Mouse (Mus musculus): ENCODE measurements around the gene Cxcl15.

The Cxcl15 gene

DNA sequence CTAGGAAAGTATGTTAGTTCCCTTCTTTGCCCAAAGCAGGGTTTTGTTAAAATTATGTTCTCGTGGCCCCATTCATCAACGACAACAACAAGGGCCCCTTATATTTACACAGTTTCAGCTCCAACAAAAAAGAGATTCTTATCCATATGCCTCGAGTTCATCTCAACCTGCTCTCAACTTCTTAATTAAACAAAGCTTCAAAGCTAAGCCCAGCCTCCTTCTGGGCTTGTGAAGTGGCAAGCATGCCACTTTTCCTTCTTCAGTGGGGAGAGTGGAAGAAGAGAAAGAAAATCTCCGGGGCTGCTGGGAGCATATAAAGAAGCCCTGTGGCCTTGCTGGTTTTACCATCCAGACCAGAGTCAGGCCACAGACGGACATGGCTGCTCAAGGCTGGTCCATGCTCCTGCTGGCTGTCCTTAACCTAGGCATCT lies at the start of gene Cxcl15:
Cxcl15 (plus strand) TSS at position 340 of the 431 bp plus-strand sequence.
- DNase-seq (ENCODE audit: low spot score in 2 of 2) = no peak

DNA sequence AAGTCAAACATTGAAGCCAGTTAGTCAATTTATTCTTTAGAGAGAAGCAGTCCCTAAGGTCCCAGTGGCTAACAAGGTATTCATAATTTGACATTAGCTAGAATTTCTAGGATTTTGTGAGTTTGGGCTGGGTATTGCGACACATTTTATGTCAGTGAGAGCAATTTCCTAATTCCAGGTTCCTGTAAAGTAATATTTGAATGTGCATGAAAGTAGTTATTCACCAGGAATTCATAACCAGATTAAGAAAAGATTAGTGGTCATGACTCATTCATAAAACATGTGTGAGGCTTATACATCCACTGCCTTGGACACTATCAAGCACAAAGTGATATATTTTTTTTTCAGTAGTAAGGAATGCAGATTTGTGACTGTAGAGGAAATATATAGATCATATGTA lies 40.4 kb upstream of the Cxcl15 start:
- DNase-seq (ENCODE audit: low spot score in 2 of 2) = no peak

- no peak for DNase-seq (ENCODE audit: low spot score in 2 of 2)
Observed at GRCm38 (mm10) chr5:90758020-90758605, 36.2 kb upstream of the Cxcl15 start.

- DNase-seq (ENCODE audit: low spot score in 2 of 2) = no peak
Observed at GRCm38 (mm10) chr5:90759077-90760065, 35.0 kb upstream of the Cxcl15 start, which contains the start of gene Cxcl5. TSS of gene Cxcl5 (plus strand) at chr5:90759360.

DNA sequence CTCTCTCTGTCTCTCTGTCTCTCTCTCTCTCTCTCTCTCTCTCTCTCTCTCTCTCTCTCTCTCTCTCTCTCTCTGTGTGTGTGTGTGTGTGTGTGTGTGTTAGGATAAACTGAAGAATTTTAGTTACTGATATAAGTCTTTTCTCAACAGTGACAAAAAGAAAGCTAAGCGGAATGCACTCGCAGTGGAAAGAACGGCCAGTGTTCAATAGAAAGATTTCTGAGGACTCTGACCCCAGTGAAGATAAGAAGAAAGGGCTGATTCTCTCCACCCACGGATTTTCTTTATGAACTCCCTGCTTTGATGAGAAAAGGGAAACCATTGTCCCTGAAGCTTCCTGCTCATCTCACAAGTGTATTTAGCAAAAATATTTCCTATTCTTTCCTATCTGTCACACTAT lies 34.0 kb upstream of the Cxcl15 start:
- no peak for DNase-seq (ENCODE audit: low spot score in 2 of 2)

DNA sequence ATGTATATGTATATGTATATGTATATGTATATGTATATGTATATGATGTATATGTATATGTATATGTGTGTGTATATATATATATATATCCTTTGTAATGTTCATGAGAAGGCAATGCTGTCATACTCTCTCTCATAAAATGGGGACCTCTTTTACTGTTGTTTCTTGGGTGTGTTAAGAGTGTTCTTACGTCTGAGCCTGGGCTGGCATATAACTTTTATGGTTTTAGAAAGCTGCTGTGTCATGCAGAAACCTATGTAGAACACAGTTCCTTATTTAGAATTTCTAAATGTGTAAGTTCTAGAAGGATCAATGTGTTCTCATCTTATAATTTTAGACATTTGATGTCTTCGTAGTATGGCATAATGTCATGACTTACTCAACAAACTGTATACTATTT lies 33.5 kb upstream of the Cxcl15 start:
- no peak for DNase-seq (ENCODE audit: low spot score in 2 of 2)

DNA sequence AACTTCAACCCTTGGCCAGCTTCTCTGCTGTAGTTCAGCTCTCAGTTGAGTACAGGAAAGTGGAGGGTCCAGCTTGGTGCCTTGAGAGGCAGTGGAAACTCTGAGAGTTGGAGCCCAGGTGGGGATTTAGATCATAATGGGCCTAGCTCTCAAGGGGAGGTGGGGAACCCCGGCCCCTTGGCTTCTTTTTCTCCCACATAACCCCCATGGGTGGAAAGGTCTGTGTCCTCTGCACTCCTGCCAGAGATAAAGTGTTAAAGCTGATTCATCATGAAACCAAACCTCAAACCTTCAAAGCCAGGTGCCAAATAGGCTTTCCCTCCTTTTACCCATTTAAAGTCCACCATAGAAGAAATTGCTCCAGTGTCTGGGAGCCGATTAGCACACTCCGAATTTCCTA lies 32.5 kb upstream of the Cxcl15 start:
- DNase-seq (ENCODE audit: low spot score in 2 of 2) = no peak

DNA sequence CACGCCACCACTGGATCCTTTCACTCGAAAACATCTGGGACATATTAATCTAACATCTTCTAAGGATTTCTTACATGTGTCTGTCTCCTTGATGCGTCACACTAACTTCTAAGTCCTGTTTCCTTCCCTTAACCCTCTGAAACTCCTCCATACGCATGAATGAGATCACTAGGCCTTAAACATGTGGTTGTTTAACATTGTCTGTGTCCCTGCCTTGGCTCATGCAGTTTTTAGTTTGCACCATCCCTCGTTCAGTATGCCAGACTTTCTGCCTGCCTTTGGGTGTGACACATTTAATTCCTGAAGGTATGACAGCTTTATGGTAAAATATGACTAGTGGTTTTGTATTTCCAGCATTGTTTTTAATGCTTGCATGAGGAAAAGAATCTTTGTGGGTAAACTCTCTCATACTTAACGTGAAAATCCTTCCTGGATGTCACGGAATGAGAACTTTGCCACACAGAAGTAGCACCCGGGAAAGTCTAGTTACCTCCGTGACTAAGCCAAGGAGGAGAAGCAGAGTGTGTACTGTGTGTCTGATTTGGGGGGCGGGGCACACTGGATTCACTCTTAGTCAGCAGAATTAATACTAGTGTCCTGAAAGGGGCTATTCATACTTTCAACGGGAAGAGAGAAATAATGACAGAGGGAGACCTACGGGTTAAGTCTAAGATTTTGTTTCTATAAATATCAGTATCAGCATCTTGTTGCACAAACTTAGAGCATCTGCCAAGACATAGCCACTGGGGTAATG lies 30.2 kb upstream of the Cxcl15 start:
- DNase-seq (ENCODE audit: low spot score in 2 of 2) = no peak

- DNase-seq (ENCODE audit: low spot score in 2 of 2) = no peak
Observed at GRCm38 (mm10) chr5:90765821-90766606, 28.3 kb upstream of the Cxcl15 start.

DNA sequence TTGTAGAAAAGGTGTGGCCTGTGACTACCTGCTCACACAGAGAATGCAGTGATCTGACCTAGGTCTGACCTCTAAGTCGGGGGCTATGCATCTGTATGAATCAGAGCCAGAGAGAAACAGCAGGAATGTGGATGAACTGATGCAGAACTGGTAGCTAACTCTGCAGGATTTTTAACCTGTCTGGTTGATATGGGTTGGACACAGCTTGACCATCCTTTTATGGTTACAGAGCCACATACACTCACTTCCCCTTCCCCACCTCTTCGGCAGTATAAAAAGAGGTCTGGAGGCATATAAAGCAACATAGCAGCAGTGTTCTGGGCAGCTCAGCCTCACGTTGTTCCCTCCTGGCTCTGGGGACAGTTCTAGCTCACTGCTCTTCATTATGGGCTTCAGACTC lies 26.1 kb upstream of the Cxcl15 start, which contains the start of gene Ppbp:
Ppbp (plus strand) TSS at position 301 of the 400 bp plus-strand sequence.
- DNase-seq (ENCODE audit: low spot score in 2 of 2) = no peak

- DNase-seq (ENCODE audit: low spot score in 2 of 2) = no peak
Observed at GRCm38 (mm10) chr5:90771369-90771768, 23.0 kb upstream of the Cxcl15 start.

GRCm38 (mm10) chr5:90771880-90772653 lies 22.3 kb upstream of the Cxcl15 start, which contains the start of gene Pf4:
TSS of gene Pf4 (plus strand) at chr5:90772435.
- DNase-seq (ENCODE audit: low spot score in 2 of 2) = no peak

- no peak for DNase-seq (ENCODE audit: low spot score in 2 of 2)
Observed at GRCm38 (mm10) chr5:90775562-90775961, 18.8 kb upstream of the Cxcl15 start.

GRCm38 (mm10) chr5:90777621-90778020 lies 16.7 kb upstream of the Cxcl15 start:
- DNase-seq (ENCODE audit: low spot score in 2 of 2) = no peak

- no peak for DNase-seq (ENCODE audit: low spot score in 2 of 2)
Observed at GRCm38 (mm10) chr5:90778856-90779255, 15.5 kb upstream of the Cxcl15 start.

DNA sequence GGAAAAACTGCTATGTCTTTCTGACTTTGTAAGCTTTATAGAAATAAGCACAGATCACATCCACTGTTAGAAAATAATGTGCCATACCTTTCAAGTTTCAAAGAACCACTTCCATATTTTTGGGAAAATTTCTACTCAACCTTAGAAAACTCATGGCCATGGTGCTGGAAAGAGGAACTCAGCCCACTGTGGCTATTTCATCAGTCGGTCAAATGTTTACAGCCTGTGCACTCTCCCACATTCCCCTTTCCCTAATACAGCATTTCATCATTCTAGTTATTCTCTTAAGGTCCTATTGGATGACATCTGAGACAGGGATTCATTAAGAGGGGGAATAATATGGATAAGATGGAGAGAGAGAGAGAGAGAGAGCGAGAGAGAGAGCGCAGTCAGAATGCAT lies 10.6 kb upstream of the Cxcl15 start:
- no peak for DNase-seq (ENCODE audit: low spot score in 2 of 2)

DNA sequence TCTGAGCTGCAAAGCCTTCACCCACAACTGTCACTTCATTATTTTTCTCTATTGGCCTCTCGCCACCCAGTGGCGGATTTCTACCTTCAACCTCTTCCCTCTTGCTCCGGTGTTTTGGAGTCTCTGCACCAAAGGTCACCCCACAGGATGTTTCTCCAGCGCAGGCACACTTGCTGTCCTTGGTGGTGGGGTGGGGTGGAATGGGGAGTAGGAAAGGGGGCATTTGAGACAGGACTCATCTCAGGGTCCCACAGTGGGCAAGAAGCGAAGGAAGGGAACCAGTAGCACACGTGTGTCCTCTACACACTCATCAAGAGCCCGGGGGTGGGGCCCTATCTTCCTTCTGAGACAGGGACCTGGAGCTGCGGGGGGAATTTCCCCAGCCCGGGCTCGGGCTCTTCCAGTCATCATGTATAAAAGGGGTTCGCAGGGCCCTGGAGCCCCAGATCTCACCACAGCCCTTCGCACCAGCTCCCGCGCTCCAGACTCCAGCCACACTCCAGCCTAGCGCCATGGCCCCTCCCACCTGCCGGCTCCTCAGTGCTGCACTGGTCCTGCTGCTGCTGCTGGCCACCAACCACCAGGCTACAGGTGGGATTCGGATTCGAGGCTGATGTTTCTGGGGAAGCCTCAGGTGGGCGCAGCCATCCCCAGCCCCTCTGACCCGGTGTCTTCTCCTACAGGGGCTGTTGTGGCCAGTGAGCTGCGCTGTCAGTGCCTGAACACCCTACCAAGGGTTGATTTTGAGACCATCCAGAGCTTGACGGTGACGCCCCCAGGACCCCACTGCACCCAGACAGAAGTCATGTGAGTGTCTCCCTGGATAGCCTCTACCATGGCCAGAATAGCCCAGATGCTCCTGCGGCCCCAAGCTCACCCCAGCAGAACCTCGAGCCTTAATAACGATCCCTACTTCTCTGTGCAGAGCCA lies 8.4 kb upstream of the Cxcl15 start, which contains the start of gene Cxcl3:
Cxcl3 (plus strand) TSS at position 445 of the 930 bp plus-strand sequence.
- DNase-seq (ENCODE audit: low spot score in 2 of 2) = no peak

GRCm38 (mm10) chr5:90788114-90788513 lies 6.2 kb upstream of the Cxcl15 start:
- DNase-seq (ENCODE audit: low spot score in 2 of 2) = no peak
